Comparison of ENCODE assay signal across 14 mouse cellular contexts in genomic region chr1:165303209-165303608, GRCm38 (mm10). TPM values are rescaled to one million over a fixed set of nuclear protein-coding genes. Genes with fewer than 3 reads are reported as not detected.
DNase-seq lines count a peak whose midpoint lies in the region; ATAC-seq lines count a peak whose summit lies in the region.
"Had no signal": no experiment of that assay in that cellular context is flagged by ENCODE, and none has a peak within 500 bp of the region (broad histone marks: within the 10 kb centered on the region; RNA-seq: fewer than 3 reads in every experiment).

No protein-coding gene starts in this region.

- DNase-seq in heart, postnatal 25 days (ENCODE audit: low spot score): no peak
- peak; percentile 34 for DNase-seq in kidney, adult 11 months
- no peak for DNase-seq in lung, postnatal 4 days
- DNase-seq in left cerebral cortex, adult 11 months (ENCODE audit: low spot score): no peak
- DNase-seq: lung, postnatal 10 days; right cerebral cortex, postnatal 25 days; thymus, postnatal 25 days had no signal

- 79% methylated on average over 6 of the region's 6 CpGs for WGBS in heart, embryonic 12.5 days
- WGBS in kidney, embryonic 14.5 days: 79% methylated on average over 6 of the region's 6 CpGs
- WGBS in lung, embryonic 16.5 days: 51% methylated on average over 6 of the region's 6 CpGs
- 68% methylated on average over 6 of the region's 6 CpGs for WGBS in stomach, embryonic 15.5 days

- no peak overlapping the region for H3K9ac ChIP-seq in heart, embryonic 12.5 days
- no peak overlapping the region for H3K9ac ChIP-seq in kidney, embryonic 14.5 days (ENCODE audit: low read depth, low read length)
- H3K9ac ChIP-seq in lung, embryonic 16.5 days (ENCODE audit: low read length): no peak overlapping the region
- H3K9ac ChIP-seq in stomach, embryonic 15.5 days: no peak overlapping the region
- H3K9ac ChIP-seq: midbrain, embryonic 12.5 days had no signal

- no peaks in the 10 kb centered on the region for H3K9me3 ChIP-seq in heart, embryonic 12.5 days (replicated peaks)
- H3K9me3 ChIP-seq in kidney, embryonic 14.5 days (ENCODE audit: control insufficient read depth, low read length): no peaks in the 10 kb centered on the region
- no peaks in the 10 kb centered on the region for H3K9me3 ChIP-seq in lung, embryonic 16.5 days (ENCODE audit: control insufficient read depth, low read length)
- H3K9me3 ChIP-seq in stomach, embryonic 15.5 days: no peaks in the 10 kb centered on the region
- H3K9me3 ChIP-seq: G1E; midbrain, embryonic 12.5 days had no signal

- ATAC-seq in heart, embryonic 12.5 days (ENCODE audit: insufficient number of reproducible peaks, low FRiP score): no peak
- ATAC-seq in kidney, embryonic 14.5 days (ENCODE audit: low FRiP score, low TSS enrichment): no peak
- no peak for ATAC-seq in lung, embryonic 16.5 days (ENCODE audit: low read depth)
- no peak for ATAC-seq in stomach, embryonic 15.5 days (ENCODE audit: insufficient read depth, low FRiP score, low read depth)
- ATAC-seq: activated CD4-positive, CD25-positive, alpha-beta regulatory T cell, adult 4 months had no signal

- intact Hi-C loops in heart, postnatal 25 days (cut with DNase I): no loop called here

- H3K27me3 ChIP-seq in heart, embryonic 12.5 days (replicated peaks): no peaks in the 10 kb centered on the region
- no peaks in the 10 kb centered on the region for H3K27me3 ChIP-seq in kidney, embryonic 14.5 days (ENCODE audit: control insufficient read depth, insufficient read depth, low read length)
- no peaks in the 10 kb centered on the region for H3K27me3 ChIP-seq in lung, embryonic 16.5 days (ENCODE audit: control insufficient read depth, insufficient read depth, low read depth, low read length)
- H3K27me3 ChIP-seq in stomach, embryonic 15.5 days (replicated peaks): no peaks in the 10 kb centered on the region
- H3K27me3 ChIP-seq: midbrain, embryonic 12.5 days had no signal

- H3K36me3 ChIP-seq in heart, embryonic 12.5 days: peaks cover 14% of the 10 kb centered on the region
- peaks cover 10% of the 10 kb centered on the region; the same call in 1 of the 2 replicates for H3K36me3 ChIP-seq in kidney, embryonic 14.5 days (ENCODE audit: control insufficient read depth, insufficient read depth, low read length)
- no peaks in the 10 kb centered on the region for H3K36me3 ChIP-seq in lung, embryonic 16.5 days (ENCODE audit: control insufficient read depth, insufficient read depth, low read length)
- H3K36me3 ChIP-seq in stomach, embryonic 15.5 days: no peaks in the 10 kb centered on the region
- H3K36me3 ChIP-seq: G1E had no signal

- H3K4me1 ChIP-seq in heart, embryonic 12.5 days (replicated peaks): peaks cover 22% of the 10 kb centered on the region
- H3K4me1 ChIP-seq in kidney, embryonic 14.5 days (ENCODE audit: control insufficient read depth, insufficient read depth, low read length): no peaks in the 10 kb centered on the region
- H3K4me1 ChIP-seq in lung, embryonic 16.5 days (replicated peaks; ENCODE audit: control insufficient read depth, insufficient read depth, low read length): peaks cover 9% of the 10 kb centered on the region; the same call in 1 of the 2 replicates
- H3K4me1 ChIP-seq in stomach, embryonic 15.5 days: peaks cover 15% of the 10 kb centered on the region

- no peak overlapping the region for H3K4me3 ChIP-seq in heart, embryonic 12.5 days
- H3K4me3 ChIP-seq in kidney, embryonic 14.5 days (ENCODE audit: low read length): no peak overlapping the region
- H3K4me3 ChIP-seq in lung, embryonic 16.5 days (ENCODE audit: low read length): no peak overlapping the region
- H3K4me3 ChIP-seq in stomach, embryonic 15.5 days (replicated peaks): no peak overlapping the region
- H3K4me3 ChIP-seq: midbrain, embryonic 12.5 days had no signal

- H3K4me2 ChIP-seq in heart, embryonic 12.5 days: no peak overlapping the region
- H3K4me2 ChIP-seq in kidney, embryonic 14.5 days (replicated peaks; ENCODE audit: low read depth, low read length): no peak overlapping the region
- no peak overlapping the region for H3K4me2 ChIP-seq in lung, embryonic 16.5 days (ENCODE audit: low read depth, low read length)
- no peak overlapping the region for H3K4me2 ChIP-seq in stomach, embryonic 15.5 days
- H3K4me2 ChIP-seq: midbrain, embryonic 12.5 days had no signal

- H3K27ac ChIP-seq in heart, embryonic 12.5 days (ENCODE audit: poor library complexity, severe bottlenecking): peak overlapping the region; percentile 64
- no peak overlapping the region for H3K27ac ChIP-seq in kidney, embryonic 14.5 days (ENCODE audit: low read depth, low read length)
- H3K27ac ChIP-seq in lung, embryonic 16.5 days (ENCODE audit: low read length): peak overlapping the region; percentile 55; the same call in 1 of the 2 replicates
- peak overlapping the region; percentile 78 for H3K27ac ChIP-seq in stomach, embryonic 15.5 days
- H3K27ac ChIP-seq: midbrain, embryonic 12.5 days had no signal

RNA-seq across cellular contexts. Expression of gene Gpr161, which starts 7.6 kb away (rescaled TPM):
- polyA plus RNA-seq in heart, embryonic 12.5 days (2016; fragmentation: Nextera tagmentation; extraction: Ambion mirVana): 0.88 and 1.0 TPM in 2 replicates
- total RNA-seq in heart, postnatal 25 days (2021): 1 to 10 TPM; 1.2 to 2.2 TPM
- 2.0 and 2.4 TPM in 2 replicates for polyA plus RNA-seq in kidney, embryonic 14.5 days (2014; fragmentation: Nextera tagmentation; extraction: Ambion mirVana)
- 0.84 and 0.89 TPM in 2 replicates for polyA plus RNA-seq in lung, embryonic 16.5 days (2015; fragmentation: Nextera tagmentation; extraction: Ambion mirVana)
- polyA plus RNA-seq in stomach, embryonic 15.5 days (2015; fragmentation: Nextera tagmentation; extraction: Ambion mirVana): 1.1 and 1.2 TPM in 2 replicates
- polyA plus RNA-seq: activated CD4-positive, CD25-positive, alpha-beta regulatory T cell, adult 4 months; G1E had no signal
